Mouse (Mus musculus): ENCODE measurements around the gene Olfr171. TPM values are rescaled to one million over a fixed set of nuclear protein-coding genes. Genes with fewer than 3 reads are reported as not detected.
"Not testable (repeated sequence)": the region's sequence is repeated elsewhere in the genome, so short reads cannot be mapped to it uniquely, and the experiment has no call there.

The Olfr171 gene
- not detected in 2 replicates for polyA plus RNA-seq (2015; fragmentation: Nextera tagmentation; extraction: Ambion mirVana)

- ATAC-seq (ENCODE audit: borderline replicate concordance, extremely low read depth, low FRiP score, low TSS enrichment) = no peak
- no peaks in the 10 kb centered on the region for H3K4me1 ChIP-seq
- H3K9ac ChIP-seq = no peak within 1 kb of the TSS
- H3K4me2 ChIP-seq = no peak within 1 kb of the TSS
- no peaks in the 10 kb centered on the region for H3K9me3 ChIP-seq
- H3K27ac ChIP-seq = no peak within 1 kb of the TSS
- no peaks in the 10 kb centered on the region for H3K36me3 ChIP-seq
- no peak within 1 kb of the TSS for H3K4me3 ChIP-seq
- no peaks in the 10 kb centered on the region for H3K27me3 ChIP-seq
- WGBS = 77% methylated on average over 1 of the region's 1 CpGs
Measured at GRCm38 (mm10) chr16:19629816-19630215, at the start of gene Olfr171. Gene Olfr171, minus strand, starts transcription at chr16:19629916.

GRCm38 (mm10) chr16:19670768-19671357 is 41.1 kb upstream of the Olfr171 start:
- Histone ChIP-seq H3K9ac (no peak overlapping the region), H3K27me3 (no peaks in the 10 kb centered on the region), H3K4me1 (no peaks in the 10 kb centered on the region), H3K36me3 (no peaks in the 10 kb centered on the region), H3K4me2 (no peak overlapping the region), H3K4me3 (no peak overlapping the region), H3K27ac (no peak overlapping the region), H3K9me3 (no peaks in the 10 kb centered on the region)
- 54% methylated on average over 2 of the region's 2 CpGs for WGBS
- ATAC-seq (ENCODE audit: borderline replicate concordance, extremely low read depth, low FRiP score, low TSS enrichment) = no peak

GRCm38 (mm10) chr16:19666312-19666711 is 36.6 kb upstream of the Olfr171 start:
- Histone ChIP-seq H3K27ac (no peak overlapping the region), H3K4me3 (no peak overlapping the region), H3K27me3 (no peaks in the 10 kb centered on the region), H3K4me2 (no peak overlapping the region), H3K9me3 (no peaks in the 10 kb centered on the region), H3K9ac (no peak overlapping the region), H3K4me1 (no peaks in the 10 kb centered on the region), H3K36me3 (no peaks in the 10 kb centered on the region)
- WGBS = 35% methylated on average over 1 of the region's 1 CpGs
- ATAC-seq (ENCODE audit: borderline replicate concordance, extremely low read depth, low FRiP score, low TSS enrichment) = no peak

- not testable (repeated sequence) for H3K9me3 ChIP-seq; H3K4me3 ChIP-seq; ATAC-seq (ENCODE audit: borderline replicate concordance, extremely low read depth, low FRiP score, low TSS enrichment); H3K4me1 ChIP-seq; H3K36me3 ChIP-seq; H3K27me3 ChIP-seq; H3K27ac ChIP-seq; H3K4me2 ChIP-seq; H3K9ac ChIP-seq
- 78% methylated on average over 2 of the region's 2 CpGs for WGBS
Measured at GRCm38 (mm10) chr16:19611782-19612181, 17.9 kb downstream of the Olfr171 start, which contains the start of gene Olfr170. Gene Olfr170, minus strand, starts transcription at chr16:19611882.

- H3K4me1 ChIP-seq = no peaks in the 10 kb centered on the region
- no peaks in the 10 kb centered on the region for H3K27me3 ChIP-seq
- no peak overlapping the region for H3K4me3 ChIP-seq
- H3K9me3 ChIP-seq = no peaks in the 10 kb centered on the region
- ATAC-seq (ENCODE audit: borderline replicate concordance, extremely low read depth, low FRiP score, low TSS enrichment) = no peak
- no peak overlapping the region for H3K4me2 ChIP-seq
- no peak overlapping the region for H3K9ac ChIP-seq
- no peaks in the 10 kb centered on the region for H3K36me3 ChIP-seq
- no peak overlapping the region for H3K27ac ChIP-seq
- 54% methylated on average over 2 of the region's 2 CpGs for WGBS
Measured at GRCm38 (mm10) chr16:19603166-19603565, 26.6 kb downstream of the Olfr171 start.

Other genes starting within 250 kb of the Olfr171 start
- not detected in 2 replicates for gene Olfr165, start 206.8 kb downstream of the Olfr171 start, polyA plus RNA-seq (2015; fragmentation: Nextera tagmentation; extraction: Ambion mirVana)
- not detected in 2 replicates for gene Olfr166, start 146.2 kb downstream of the Olfr171 start, polyA plus RNA-seq (2015; fragmentation: Nextera tagmentation; extraction: Ambion mirVana)
- not detected in 2 replicates for gene Olfr167, start 107.7 kb downstream of the Olfr171 start, polyA plus RNA-seq (2015; fragmentation: Nextera tagmentation; extraction: Ambion mirVana)
- gene Olfr168, start 94.4 kb downstream of the Olfr171 start, polyA plus RNA-seq (2015; fragmentation: Nextera tagmentation; extraction: Ambion mirVana) = not detected in 2 replicates
- gene Olfr169, start 58.1 kb downstream of the Olfr171 start, polyA plus RNA-seq (2015; fragmentation: Nextera tagmentation; extraction: Ambion mirVana) = not detected in 2 replicates
- not detected in 2 replicates for gene Olfr170, start 18.0 kb downstream of the Olfr171 start, polyA plus RNA-seq (2015; fragmentation: Nextera tagmentation; extraction: Ambion mirVana)
- 10.8 and 16.2 TPM in 2 replicates for gene Lamp3, start 76.5 kb upstream of the Olfr171 start, polyA plus RNA-seq (2015; fragmentation: Nextera tagmentation; extraction: Ambion mirVana)
- gene B3gnt5, start 130.3 kb upstream of the Olfr171 start, polyA plus RNA-seq (2015; fragmentation: Nextera tagmentation; extraction: Ambion mirVana) = 16.8 and 19.7 TPM in 2 replicates